Mouse (Mus musculus) frontal cortex, adult 2 months (tissue): ENCODE measurements around the gene Rbfox2. TPM values are rescaled to one million over a fixed set of nuclear protein-coding genes. Genes with fewer than 3 reads are reported as not detected.
A peak's percentile ranks its signal among the peaks of the same experiment; 100 is the strongest.

Experiments used
- DNase-seq, 2 experiments: peaks; one replicate each; pipeline ENCODE4 v3.0.0; 2022; ENCODE audit warnings: low spot score in 1 of 2; ENCODE audit errors: extremely low spot score in 1 of 2
- polyA plus RNA-seq: library from polyadenylated mRNA; depleted of rRNA; stranded (reverse); fragments of >200 nt; gene quantifications from 2 replicates; pipeline ENCODE4 v1.2.3, GENCODE M21; 2012; rRNA removed

The Rbfox2 gene
- polyA plus RNA-seq, 1 experiment = 212 TPM

GRCm38 (mm10) chr15:77045609-77046008 is 261.2 kb downstream of the Rbfox2 start:
- no peak for DNase-seq

GRCm38 (mm10) chr15:77044597-77045320 is 262.0 kb downstream of the Rbfox2 start, which contains the start of gene Apol6:
Gene Apol6 (plus strand): TSS chr15:77044729.
- DNase-seq = no peak

- no peak for DNase-seq
These were observed 266.0 kb downstream of the Rbfox2 start for GRCm38 (mm10) chr15:77040784-77041183.

- DNase-seq = no peak
These were observed 267.5 kb downstream of the Rbfox2 start for GRCm38 (mm10) chr15:77039211-77039700.

GRCm38 (mm10) chr15:77037278-77038161 is 269.3 kb downstream of the Rbfox2 start:
- DNase-seq = peak in 1 of 2 experiments; percentile 42

- DNase-seq = no peak
These were observed 269.9 kb downstream of the Rbfox2 start for GRCm38 (mm10) chr15:77036989-77037277.

GRCm38 (mm10) chr15:77036320-77036988 is 270.4 kb downstream of the Rbfox2 start:
- DNase-seq = peak in 1 of 2 experiments; percentile 48

- DNase-seq = no peak
These were observed 271.2 kb downstream of the Rbfox2 start for GRCm38 (mm10) chr15:77035643-77036042.

GRCm38 (mm10) chr15:77034526-77034925 is 272.3 kb downstream of the Rbfox2 start:
- no peak for DNase-seq

- DNase-seq = no peak
These were observed 275.5 kb downstream of the Rbfox2 start for GRCm38 (mm10) chr15:77031271-77031670.

GRCm38 (mm10) chr15:77029331-77029991 is 277.3 kb downstream of the Rbfox2 start:
- peak in 1 of 2 experiments; percentile 75 for DNase-seq

Other genes starting within 250 kb of the Rbfox2 start
- gene Apol7a, start 92.1 kb upstream of the Rbfox2 start, polyA plus RNA-seq = 0.19 and 0.38 TPM in 2 replicates
- 0.60 and 0.97 TPM in 2 replicates for gene Apol9a, start 104.1 kb upstream of the Rbfox2 start, polyA plus RNA-seq
- gene Apol7b, start 140.5 kb upstream of the Rbfox2 start, polyA plus RNA-seq = 0.08 and 0.22 TPM in 2 replicates
- 0.02 TPM in 1 of 2 replicates, not detected in the other for gene Apol10a, start 170.0 kb upstream of the Rbfox2 start, polyA plus RNA-seq
- gene Apol11a, start 201.3 kb upstream of the Rbfox2 start, polyA plus RNA-seq = not detected in 2 replicates
- not detected in 2 replicates for gene Apol7c, start 226.3 kb upstream of the Rbfox2 start, polyA plus RNA-seq